Mouse (Mus musculus) hindbrain, embryonic 11.5 days (tissue): ENCODE data around the gene Prr19. TPM values are rescaled to one million over a fixed set of nuclear protein-coding genes. Genes with fewer than 3 reads are reported as not detected.
"Not testable (repeated sequence)": the region's sequence is repeated elsewhere in the genome, so short reads cannot be mapped to it uniquely, and the experiment has no call there.

Experiments used
- ATAC-seq: fragments of 200-750 bp; cut with Nextera tagmentation; 2 replicates; pipeline ENCODE4 v1.8.0; 2017; ENCODE audit warnings: mild to moderate bottlenecking, moderate TSS enrichment, moderate library complexity; ENCODE audit not compliant: low FRiP score
- DNase-seq: peaks from one replicate; pipeline ENCODE4 v3.0.0-alpha.2; 2015; ENCODE audit warnings: low spot score
- H3K27ac ChIP-seq: fragments of 300-500 bp; sonication (generic); 2 replicates; pipeline ENCODE4 v1.5.1; 2014; ENCODE audit warnings: mild to moderate bottlenecking, low read depth, low read length
- H3K27me3 ChIP-seq: fragments of 300-500 bp; sonication (generic); 2 replicates; pipeline ENCODE4 v1.6.1; 2014; ENCODE audit warnings: mild to moderate bottlenecking, low read length, moderate library complexity, mixed read lengths; ENCODE audit not compliant: control insufficient read depth, insufficient read depth
- H3K36me3 ChIP-seq: fragments of 300-500 bp; sonication (generic); 2 replicates; pipeline ENCODE4 v1.6.1; 2014; ENCODE audit warnings: mild to moderate bottlenecking, low read length, moderate library complexity, mixed read lengths; ENCODE audit not compliant: control insufficient read depth, insufficient read depth
- H3K4me1 ChIP-seq: fragments of 300-500 bp; sonication (generic); replicated peaks from 2 replicates; pipeline ENCODE4 v1.6.1; 2014; ENCODE audit warnings: low read length, mixed read lengths; ENCODE audit not compliant: control insufficient read depth, insufficient read depth
- H3K4me2 ChIP-seq: fragments of 300-500 bp; sonication (generic); replicated peaks from 2 replicates; pipeline ENCODE4 v1.6.1; 2014; ENCODE audit warnings: mild to moderate bottlenecking, low read depth, low read length
- H3K4me3 ChIP-seq: fragments of 300-500 bp; sonication (generic); 2 replicates; pipeline ENCODE4 v1.5.1; 2014; ENCODE audit warnings: low read depth, low read length
- H3K9ac ChIP-seq: fragments of 300-500 bp; sonication (generic); 2 replicates; pipeline ENCODE4 v1.6.1; 2014; ENCODE audit warnings: low read depth, low read length
- H3K9me3 ChIP-seq: fragments of 300-500 bp; sonication (generic); 2 replicates; pipeline ENCODE4 v1.6.1; 2016; ENCODE audit warnings: low read length; ENCODE audit not compliant: control insufficient read depth
- WGBS: fragments of 180-500 bp; shearing (Covaris S2); extraction: QIAGEN DNeasy Blood & Tissue Kit; methylation state at CpG from one replicate; pipeline ENCODE4 v1.1.7; 2014; 5-methylcytosine and 5-hydroxymethylcytosine counted together
- polyA plus RNA-seq: library from polyadenylated mRNA; unstranded; fragments of >200 nt; fragmentation: Nextera tagmentation; extraction: Ambion mirVana; gene quantifications from 2 replicates; pipeline ENCODE4 v1.2.1, GENCODE M21; 2014

The Prr19 gene
- polyA plus RNA-seq, result 0.86 and 1.3 TPM in 2 replicates

GRCm38 (mm10) chr7:25301063-25301462 is at the start of gene Prr19:
Prr19 (plus strand) TSS chr7:25301411.
- Histone ChIP-seq H3K27ac (no peak within 1 kb of the TSS), H3K4me2 (no peak within 1 kb of the TSS), H3K9me3 (no peaks in the 10 kb centered on the region), H3K4me1 (no peaks in the 10 kb centered on the region), H3K9ac (no peak within 1 kb of the TSS), H3K27me3 (no peaks in the 10 kb centered on the region), H3K36me3 (peaks cover under 1% of the 10 kb centered on the region; the same call in 1 of the 2 replicates), H3K4me3 (no peak within 1 kb of the TSS)
- WGBS, result 49% methylated on average over 19 of the region's 19 CpGs
- ATAC-seq, result no peak
- peak; percentile 68 for DNase-seq

- H3K27me3 ChIP-seq, result no peaks in the 10 kb centered on the region
- H3K27ac ChIP-seq, result 0 out of 2 replicates have a peak overlapping the region, but pooled peaks have one; percentile 8
- ATAC-seq (no peak), DNase-seq (peak; percentile 21)
- H3K9ac ChIP-seq, result peak overlapping the region; percentile 40
- no peaks in the 10 kb centered on the region for H3K36me3 ChIP-seq
- peak overlapping the region; percentile 94 for H3K4me2 ChIP-seq
- H3K4me3 ChIP-seq, result peak overlapping the region; percentile 90; the same call in 1 of the 2 replicates
- H3K9me3 ChIP-seq, result no peaks in the 10 kb centered on the region
- peaks cover 11% of the 10 kb centered on the region for H3K4me1 ChIP-seq
- WGBS, result 23% methylated on average over 8 of the region's 8 CpGs
These were observed 49.4 kb upstream of the Prr19 start for GRCm38 (mm10) chr7:25251822-25252221.

- no peak overlapping the region for H3K4me2 ChIP-seq
- no peaks in the 10 kb centered on the region for H3K9me3 ChIP-seq
- H3K27ac ChIP-seq, result no peak overlapping the region
- 76% methylated on average over 1 of the region's 1 CpGs for WGBS
- H3K27me3 ChIP-seq, result no peaks in the 10 kb centered on the region
- no peaks in the 10 kb centered on the region for H3K36me3 ChIP-seq
- ATAC-seq, result no peak
- no peak for DNase-seq
- H3K4me3 ChIP-seq, result no peak overlapping the region
- no peaks in the 10 kb centered on the region for H3K4me1 ChIP-seq
- no peak overlapping the region for H3K9ac ChIP-seq
These were observed 39.3 kb upstream of the Prr19 start for GRCm38 (mm10) chr7:25261896-25262295.

- Histone ChIP-seq H3K36me3 (no peaks in the 10 kb centered on the region), H3K27ac (no peak overlapping the region), H3K4me3 (no peak overlapping the region), H3K27me3 (no peaks in the 10 kb centered on the region), H3K4me1 (no peaks in the 10 kb centered on the region), H3K4me2 (no peak overlapping the region), H3K9me3 (no peaks in the 10 kb centered on the region), H3K9ac (no peak overlapping the region)
- ATAC-seq (no peak), DNase-seq (no peak)
- 23% methylated on average over 17 of the region's 17 CpGs for WGBS
These were observed 37.0 kb upstream of the Prr19 start for GRCm38 (mm10) chr7:25263968-25264870.

- H3K9me3 ChIP-seq, DNase-seq, H3K36me3 ChIP-seq, H3K4me2 ChIP-seq, H3K9ac ChIP-seq, H3K27me3 ChIP-seq, H3K4me1 ChIP-seq, H3K4me3 ChIP-seq, H3K27ac ChIP-seq, ATAC-seq: not testable (repeated sequence)
- WGBS, result 90% methylated on average over 5 of the region's 5 CpGs
These were observed 35.5 kb upstream of the Prr19 start for GRCm38 (mm10) chr7:25265743-25266142.

DNA sequence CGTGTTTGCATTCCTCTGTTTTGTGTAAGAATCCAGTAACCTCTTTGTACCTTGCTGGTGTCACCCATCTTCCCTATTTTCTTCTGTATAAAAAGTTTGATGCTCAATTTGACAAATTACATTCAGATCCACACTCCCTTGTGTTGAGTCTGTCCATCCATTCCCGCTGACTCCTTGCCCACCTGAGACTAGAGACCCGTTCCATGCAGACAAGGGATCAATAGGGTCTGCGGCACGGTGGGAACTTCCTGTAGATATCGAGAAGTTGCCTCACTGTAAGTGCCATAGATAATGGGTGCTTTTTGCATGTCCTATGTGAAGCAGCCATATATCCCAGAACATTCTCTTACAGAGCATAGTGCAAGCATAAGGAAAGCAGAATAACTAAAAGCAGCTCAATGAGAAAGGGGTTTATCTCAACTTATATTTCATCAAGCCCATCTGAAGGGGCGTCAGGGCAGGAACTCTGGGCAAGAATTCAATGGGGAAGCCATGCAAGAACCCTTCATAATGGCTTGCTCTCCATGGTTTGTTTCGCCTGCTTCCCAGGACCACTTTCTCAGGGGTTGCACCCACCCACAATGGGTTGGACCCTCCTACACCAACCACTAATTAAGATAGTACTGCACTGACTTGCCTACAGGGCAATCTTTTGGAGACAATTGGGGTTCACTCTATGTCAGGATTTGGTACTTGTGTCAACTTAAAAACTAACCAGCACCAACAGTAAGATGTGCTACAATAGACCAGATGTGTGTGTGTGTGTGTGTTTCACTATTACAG is 34.8 kb upstream of the Prr19 start:
- H3K9ac ChIP-seq, result no peak overlapping the region
- H3K27me3 ChIP-seq, result no peaks in the 10 kb centered on the region
- no peaks in the 10 kb centered on the region for H3K9me3 ChIP-seq
- no peak for ATAC-seq
- DNase-seq, result no peak
- no peak overlapping the region for H3K27ac ChIP-seq
- no peak overlapping the region; the same call in 1 of the 2 replicates for H3K4me2 ChIP-seq
- no peaks in the 10 kb centered on the region for H3K36me3 ChIP-seq
- H3K4me1 ChIP-seq, result peaks cover 3% of the 10 kb centered on the region
- H3K4me3 ChIP-seq, result no peak overlapping the region
- 91% methylated on average over 8 of the region's 8 CpGs for WGBS

- no peaks in the 10 kb centered on the region for H3K27me3 ChIP-seq
- H3K27ac ChIP-seq, result peak within 1 kb of the TSS; percentile 81
- DNase-seq (peak; percentile 99), ATAC-seq (peak; percentile 88)
- peak within 1 kb of the TSS; percentile 64 for H3K4me2 ChIP-seq
- no peaks in the 10 kb centered on the region for H3K36me3 ChIP-seq
- no peaks in the 10 kb centered on the region for H3K9me3 ChIP-seq
- H3K4me3 ChIP-seq, result peak within 1 kb of the TSS; percentile 64
- under 1% methylated on average over 29 of the region's 29 CpGs for WGBS
- H3K9ac ChIP-seq, result peak within 1 kb of the TSS; percentile 79
- peaks cover 3% of the 10 kb centered on the region for H3K4me1 ChIP-seq
These were observed 33.9 kb upstream of the Prr19 start, which contains the start of gene Cic for GRCm38 (mm10) chr7:25267301-25267750. Cic (plus strand) TSS chr7:25267704.

DNA sequence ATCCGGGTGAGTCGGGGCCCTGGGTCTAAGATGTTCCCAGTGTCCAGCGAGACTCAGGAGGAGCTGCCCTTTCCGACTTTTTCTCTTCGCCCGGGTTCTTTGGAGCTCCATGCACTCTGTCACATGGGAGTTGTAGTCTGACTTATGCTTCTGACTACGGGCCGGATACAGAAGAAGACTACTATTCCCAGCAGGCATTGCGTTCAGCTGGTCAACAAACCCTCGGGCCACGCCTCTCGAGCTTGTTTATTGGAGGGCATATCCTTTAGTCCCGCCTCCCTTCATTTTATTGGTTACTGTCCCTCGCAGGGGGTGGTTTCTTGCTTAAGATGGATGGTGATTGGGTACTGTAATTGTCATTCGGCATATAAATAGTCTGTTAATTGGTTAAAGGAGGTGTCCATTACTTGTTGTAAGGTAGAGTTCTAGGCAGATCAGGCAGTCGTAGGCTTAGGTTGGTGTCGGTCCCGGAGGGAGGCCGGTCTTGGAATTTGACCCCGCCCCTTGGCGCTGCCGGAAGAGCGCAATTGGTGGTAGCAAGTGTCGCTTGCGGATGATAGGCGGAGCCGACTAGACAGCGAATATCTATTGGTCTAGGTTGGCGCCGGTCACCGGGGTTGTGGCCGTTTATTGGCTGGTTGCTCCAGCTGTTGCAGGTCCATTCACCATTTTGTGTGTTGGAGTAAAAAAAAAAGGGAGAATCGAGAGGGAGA is 33.3 kb upstream of the Prr19 start:
- peaks cover 3% of the 10 kb centered on the region for H3K4me1 ChIP-seq
- ATAC-seq, result peak; percentile 97

More for the DNA sequence above, 33.3 kb upstream of the Prr19 start:
- Histone ChIP-seq H3K4me3 (peak overlapping the region; percentile 64), H3K27me3 (no peaks in the 10 kb centered on the region), H3K36me3 (no peaks in the 10 kb centered on the region), H3K9me3 (no peaks in the 10 kb centered on the region), H3K9ac (peak overlapping the region; percentile 79), H3K27ac (peak overlapping the region; percentile 81), H3K4me2 (peak overlapping the region; percentile 64)
- peak; percentile 98 for DNase-seq
- WGBS, result under 1% methylated on average over 33 of the region's 33 CpGs
